Mouse (Mus musculus): ENCODE results near the gene Gm6763. TPM values are rescaled to one million over a fixed set of nuclear protein-coding genes. Genes with fewer than 3 reads are reported as not detected.
"Not testable (repeated sequence)": the region's sequence is repeated elsewhere in the genome, so short reads cannot be mapped to it uniquely, and the experiment has no call there.

Gene Gm6763
- polyA plus RNA-seq (2012; rRNA removed), result not detected in 2 replicates

DNA sequence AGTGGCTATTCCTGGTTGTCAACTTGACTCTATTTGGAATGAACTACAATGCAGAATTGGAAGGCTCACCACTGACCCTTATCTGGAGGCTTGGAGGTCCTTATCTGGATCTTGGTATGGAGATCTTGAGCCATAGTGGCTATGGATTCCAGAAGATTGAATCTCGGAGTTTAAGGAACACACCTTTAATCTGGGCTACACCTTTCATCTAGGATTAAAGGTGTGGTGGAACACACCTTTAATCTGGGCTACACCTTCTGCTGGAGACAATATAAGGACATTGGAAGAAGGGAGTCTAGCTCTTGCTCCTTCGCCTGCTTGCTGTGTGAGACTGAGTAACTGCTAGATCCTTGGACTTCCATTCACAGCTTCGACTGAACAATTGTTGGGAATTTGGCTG is at the start of gene Gm6763:
Gene Gm6763 (plus strand): TSS at position 301 of the 400 bp plus-strand sequence.
- WGBS, result no CpG with 5 or more reads among the region's 3 CpGs
- not testable (repeated sequence) for DNase-seq (ENCODE audit: low read depth, low spot score)

DNA sequence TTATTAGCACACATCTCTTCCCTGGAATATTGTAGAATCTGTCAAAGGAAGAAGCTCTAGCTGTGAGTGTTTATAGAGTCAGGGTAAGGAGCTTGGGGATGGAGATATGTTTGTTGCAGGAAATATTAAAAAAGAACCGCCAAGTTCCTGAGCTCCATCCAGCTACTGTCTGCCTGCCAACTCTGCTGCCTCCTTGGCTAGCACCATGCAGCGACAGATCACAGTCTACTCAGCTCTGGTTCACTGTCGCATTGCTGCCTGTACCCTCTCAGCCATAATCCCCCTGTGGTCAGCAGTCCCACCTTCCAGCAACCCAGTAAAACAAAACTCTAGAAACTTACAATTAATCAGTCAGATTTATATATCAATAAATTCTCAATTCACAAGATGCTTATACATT is 41.3 kb upstream of the Gm6763 start:
- no peak for DNase-seq (ENCODE audit: low read depth, low spot score)
- WGBS, result 62% methylated on average over 3 of the region's 3 CpGs

DNA sequence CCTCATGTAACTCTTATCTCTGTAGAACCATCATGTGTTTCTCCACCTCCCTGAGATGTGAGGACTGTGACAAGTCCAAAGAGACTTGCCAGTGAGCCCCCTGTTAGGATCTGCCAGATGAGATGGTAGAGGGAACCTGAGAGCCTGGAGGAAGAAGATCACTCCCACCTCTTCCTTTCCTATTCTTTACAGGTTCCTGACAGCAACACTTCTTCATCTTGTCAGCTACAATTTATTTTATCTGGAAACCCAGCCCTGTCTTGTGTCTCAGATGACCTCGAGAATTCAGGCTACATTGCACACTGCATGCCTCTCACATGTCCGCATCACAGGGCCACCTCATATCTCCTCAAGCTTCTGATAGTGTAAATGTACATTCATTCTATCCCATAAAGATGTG is 33.0 kb upstream of the Gm6763 start:
- 62% methylated on average over 2 of the region's 2 CpGs for WGBS
- DNase-seq (ENCODE audit: low read depth, low spot score), result no peak

DNA sequence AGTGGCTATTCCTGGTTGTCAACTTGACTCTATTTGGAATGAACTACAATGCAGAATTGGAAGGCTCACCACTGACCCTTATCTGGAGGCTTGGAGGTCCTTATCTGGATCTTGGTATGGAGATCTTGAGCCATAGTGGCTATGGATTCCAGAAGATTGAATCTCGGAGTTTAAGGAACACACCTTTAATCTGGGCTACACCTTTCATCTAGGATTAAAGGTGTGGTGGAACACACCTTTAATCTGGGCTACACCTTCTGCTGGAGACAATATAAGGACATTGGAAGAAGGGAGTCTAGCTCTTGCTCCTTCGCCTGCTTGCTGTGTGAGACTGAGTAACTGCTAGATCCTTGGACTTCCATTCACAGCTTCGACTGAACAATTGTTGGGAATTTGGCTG is 8.6 kb upstream of the Gm6763 start, which contains the start of gene Gm21293:
Gene Gm21293 (plus strand): TSS at position 301 of the 400 bp plus-strand sequence.
- no CpG with 5 or more reads among the region's 3 CpGs for WGBS
- not testable (repeated sequence) for DNase-seq (ENCODE audit: low read depth, low spot score)

DNA sequence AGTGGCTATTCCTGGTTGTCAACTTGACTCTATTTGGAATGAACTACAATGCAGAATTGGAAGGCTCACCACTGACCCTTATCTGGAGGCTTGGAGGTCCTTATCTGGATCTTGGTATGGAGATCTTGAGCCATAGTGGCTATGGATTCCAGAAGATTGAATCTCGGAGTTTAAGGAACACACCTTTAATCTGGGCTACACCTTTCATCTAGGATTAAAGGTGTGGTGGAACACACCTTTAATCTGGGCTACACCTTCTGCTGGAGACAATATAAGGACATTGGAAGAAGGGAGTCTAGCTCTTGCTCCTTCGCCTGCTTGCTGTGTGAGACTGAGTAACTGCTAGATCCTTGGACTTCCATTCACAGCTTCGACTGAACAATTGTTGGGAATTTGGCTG is 8.4 kb downstream of the Gm6763 start, which contains the start of gene Gm8764:
Gene Gm8764 (plus strand): TSS at position 301 of the 400 bp plus-strand sequence.
- not testable (repeated sequence) for DNase-seq (ENCODE audit: low read depth, low spot score)
- WGBS, result no CpG with 5 or more reads among the region's 3 CpGs

DNA sequence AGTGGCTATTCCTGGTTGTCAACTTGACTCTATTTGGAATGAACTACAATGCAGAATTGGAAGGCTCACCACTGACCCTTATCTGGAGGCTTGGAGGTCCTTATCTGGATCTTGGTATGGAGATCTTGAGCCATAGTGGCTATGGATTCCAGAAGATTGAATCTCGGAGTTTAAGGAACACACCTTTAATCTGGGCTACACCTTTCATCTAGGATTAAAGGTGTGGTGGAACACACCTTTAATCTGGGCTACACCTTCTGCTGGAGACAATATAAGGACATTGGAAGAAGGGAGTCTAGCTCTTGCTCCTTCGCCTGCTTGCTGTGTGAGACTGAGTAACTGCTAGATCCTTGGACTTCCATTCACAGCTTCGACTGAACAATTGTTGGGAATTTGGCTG is 16.9 kb downstream of the Gm6763 start, which contains the start of gene Gm21304:
Gene Gm21304 (plus strand): TSS at position 301 of the 400 bp plus-strand sequence.
- WGBS, result no CpG with 5 or more reads among the region's 3 CpGs
- DNase-seq (ENCODE audit: low read depth, low spot score), result not testable (repeated sequence)

DNA sequence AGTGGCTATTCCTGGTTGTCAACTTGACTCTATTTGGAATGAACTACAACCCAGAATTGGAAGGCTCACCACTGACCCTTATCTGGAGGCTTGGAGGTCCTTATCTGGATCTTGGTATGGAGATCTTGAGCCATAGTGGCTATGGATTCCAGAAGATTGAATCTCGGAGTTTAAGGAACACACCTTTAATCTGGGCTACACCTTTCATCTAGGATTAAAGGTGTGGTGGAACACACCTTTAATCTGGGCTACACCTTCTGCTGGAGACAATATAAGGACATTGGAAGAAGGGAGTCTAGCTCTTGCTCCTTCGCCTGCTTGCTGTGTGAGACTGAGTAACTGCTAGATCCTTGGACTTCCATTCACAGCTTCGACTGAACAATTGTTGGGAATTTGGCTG is 25.4 kb downstream of the Gm6763 start, which contains the start of gene Gm21312:
Gene Gm21312 (plus strand): TSS at position 301 of the 400 bp plus-strand sequence.
- WGBS, result no CpG with 5 or more reads among the region's 3 CpGs
- not testable (repeated sequence) for DNase-seq (ENCODE audit: low read depth, low spot score)

DNA sequence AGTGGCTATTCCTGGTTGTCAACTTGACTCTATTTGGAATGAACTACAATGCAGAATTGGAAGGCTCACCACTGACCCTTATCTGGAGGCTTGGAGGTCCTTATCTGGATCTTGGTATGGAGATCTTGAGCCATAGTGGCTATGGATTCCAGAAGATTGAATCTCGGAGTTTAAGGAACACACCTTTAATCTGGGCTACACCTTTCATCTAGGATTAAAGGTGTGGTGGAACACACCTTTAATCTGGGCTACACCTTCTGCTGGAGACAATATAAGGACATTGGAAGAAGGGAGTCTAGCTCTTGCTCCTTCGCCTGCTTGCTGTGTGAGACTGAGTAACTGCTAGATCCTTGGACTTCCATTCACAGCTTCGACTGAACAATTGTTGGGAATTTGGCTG is 33.9 kb downstream of the Gm6763 start, which contains the start of gene Gm20765:
Gene Gm20765 (plus strand): TSS at position 301 of the 400 bp plus-strand sequence.
- not testable (repeated sequence) for DNase-seq (ENCODE audit: low read depth, low spot score)
- WGBS, result no CpG with 5 or more reads among the region's 3 CpGs

DNA sequence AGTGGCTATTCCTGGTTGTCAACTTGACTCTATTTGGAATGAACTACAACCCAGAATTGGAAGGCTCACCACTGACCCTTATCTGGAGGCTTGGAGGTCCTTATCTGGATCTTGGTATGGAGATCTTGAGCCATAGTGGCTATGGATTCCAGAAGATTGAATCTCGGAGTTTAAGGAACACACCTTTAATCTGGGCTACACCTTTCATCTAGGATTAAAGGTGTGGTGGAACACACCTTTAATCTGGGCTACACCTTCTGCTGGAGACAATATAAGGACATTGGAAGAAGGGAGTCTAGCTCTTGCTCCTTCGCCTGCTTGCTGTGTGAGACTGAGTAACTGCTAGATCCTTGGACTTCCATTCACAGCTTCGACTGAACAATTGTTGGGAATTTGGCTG is 42.4 kb downstream of the Gm6763 start, which contains the start of gene Gm4340:
Gene Gm4340 (plus strand): TSS at position 301 of the 400 bp plus-strand sequence.
- not testable (repeated sequence) for DNase-seq (ENCODE audit: low read depth, low spot score)
- no CpG with 5 or more reads among the region's 3 CpGs for WGBS

Other genes with a start within 250 kb of the Gm6763 start
- gene Gm21293, start 8.5 kb upstream of the Gm6763 start, polyA plus RNA-seq (2012; rRNA removed), result not detected in 2 replicates
- gene Gm8764, start 8.5 kb downstream of the Gm6763 start, polyA plus RNA-seq (2012; rRNA removed), result not detected in 2 replicates
- not detected in 2 replicates for gene Gm21304, start 17.0 kb downstream of the Gm6763 start, polyA plus RNA-seq (2012; rRNA removed)
- gene Gm21312, start 25.5 kb downstream of the Gm6763 start, polyA plus RNA-seq (2012; rRNA removed), result not detected in 2 replicates
- not detected in 2 replicates for gene Gm20765, start 34.0 kb downstream of the Gm6763 start, polyA plus RNA-seq (2012; rRNA removed)
- gene Gm4340, start 42.5 kb downstream of the Gm6763 start, polyA plus RNA-seq (2012; rRNA removed), result not detected in 2 replicates